24 mouse cellular contexts compared by ENCODE assay signal in genomic region chr11:114714526-114714925, GRCm38 (mm10). TPM values are rescaled to one million over a fixed set of nuclear protein-coding genes. Genes with fewer than 3 reads are reported as not detected.
A peak's percentile ranks its signal among the peaks of the same experiment; 100 is the strongest.
DNase-seq lines count a peak whose midpoint lies in the region; ATAC-seq lines count a peak whose summit lies in the region.
"Had no signal": no experiment of that assay in that cellular context is flagged by ENCODE, and none has a peak within 500 bp of the region (broad histone marks: within the 10 kb centered on the region; RNA-seq: fewer than 3 reads in every experiment).

No protein-coding gene starts in this region.

- intact Hi-C loops in left cerebral cortex, postnatal 36 days (cut with DNase I): no loop called here

- H3K4me2 ChIP-seq in intestine, embryonic 16.5 days (ENCODE audit: low read depth, low read length): no peak overlapping the region
- H3K4me2 ChIP-seq: embryonic facial prominence, embryonic 15.5 days; liver, embryonic 11.5 days; midbrain, embryonic 13.5 days had no signal

- no peak for ATAC-seq in intestine, embryonic 16.5 days
- ATAC-seq: hindbrain, embryonic 16.5 days; midbrain, embryonic 13.5 days had no signal

- no peaks in the 10 kb centered on the region for H3K36me3 ChIP-seq in intestine, embryonic 16.5 days (ENCODE audit: control insufficient read depth, insufficient read depth, low read length)
- H3K36me3 ChIP-seq in limb, embryonic 10.5 days: no peaks in the 10 kb centered on the region
- H3K36me3 ChIP-seq: G1E had no signal

- WGBS in intestine, embryonic 16.5 days: 90% methylated on average over 6 of the region's 6 CpGs
- 92% methylated on average over 6 of the region's 6 CpGs for WGBS in limb, embryonic 10.5 days

- peak; percentile 35 to 55 for DNase-seq in cerebellum, postnatal 25 days
- DNase-seq in cerebellum, postnatal 36 days: no peak
- DNase-seq in right cerebral cortex, adult 2 months (ENCODE audit: low spot score in 2 of 2): peak; percentile 34 to 43
- DNase-seq in right cerebral cortex, postnatal 4 days: no peak
- peak; percentile 37 to 54 for DNase-seq in left cerebral cortex, postnatal 36 days (ENCODE audit: low spot score in 2 of 2)
- DNase-seq in natural killer cell, adult 2 months (ENCODE audit: low spot score in 2 of 2): no peak
- no peak for DNase-seq in limb, embryonic 10.5 days (ENCODE audit: low spot score)
- DNase-seq: adrenal gland, postnatal 25 days; cerebellum, adult 2 months; embryo, embryonic 11 days; gastrocnemius, postnatal 14 days; heart, adult 18-20 months; heart, postnatal 36 days; kidney, adult 11 months; lung, adult 18-20 months; lung, postnatal 14 days; thymus, adult 18-20 months had no signal

- no peak overlapping the region for H3K4me3 ChIP-seq in intestine, embryonic 16.5 days (ENCODE audit: low read length)
- no peak overlapping the region for H3K4me3 ChIP-seq in limb, embryonic 10.5 days
- H3K4me3 ChIP-seq: embryonic facial prominence, embryonic 15.5 days; midbrain, embryonic 13.5 days had no signal

- H3K9ac ChIP-seq in intestine, embryonic 16.5 days (ENCODE audit: low read depth, low read length): no peak overlapping the region
- H3K9ac ChIP-seq: embryonic facial prominence, embryonic 15.5 days; midbrain, embryonic 13.5 days had no signal

- H3K9me3 ChIP-seq in intestine, embryonic 16.5 days (ENCODE audit: control insufficient read depth, low read length): no peaks in the 10 kb centered on the region
- no peaks in the 10 kb centered on the region for H3K9me3 ChIP-seq in limb, embryonic 10.5 days (replicated peaks)
- H3K9me3 ChIP-seq: embryonic facial prominence, embryonic 15.5 days; midbrain, embryonic 13.5 days had no signal

- H3K27ac ChIP-seq in intestine, embryonic 16.5 days (ENCODE audit: low read length): no peak overlapping the region
- H3K27ac ChIP-seq in limb, embryonic 10.5 days: no peak overlapping the region
- H3K27ac ChIP-seq: embryonic facial prominence, embryonic 15.5 days; midbrain, embryonic 13.5 days had no signal

- H3K4me1 ChIP-seq in intestine, embryonic 16.5 days (ENCODE audit: control insufficient read depth, insufficient read depth, low read length): no peaks in the 10 kb centered on the region
- H3K4me1 ChIP-seq in limb, embryonic 10.5 days: peaks cover 13% of the 10 kb centered on the region; the same call in 1 of the 2 replicates
- H3K4me1 ChIP-seq: embryonic facial prominence, embryonic 15.5 days had no signal

- no peaks in the 10 kb centered on the region for H3K27me3 ChIP-seq in intestine, embryonic 16.5 days (replicated peaks; ENCODE audit: control insufficient read depth, insufficient read depth, low read length)
- no peaks in the 10 kb centered on the region for H3K27me3 ChIP-seq in limb, embryonic 10.5 days (ENCODE audit: low read depth, poor library complexity, severe bottlenecking)
- H3K27me3 ChIP-seq: embryonic facial prominence, embryonic 15.5 days; midbrain, embryonic 13.5 days had no signal

RNA-seq across cellular contexts. Expression of gene Dnaic2, which starts 12.7 kb away (rescaled TPM):
- total RNA-seq in left cerebral cortex, postnatal 36 days (2021): 1 to 10 TPM in 1 of 2 experiments, under 1 TPM in 1; 0.91 to 2.1 TPM
- polyA plus RNA-seq in intestine, embryonic 16.5 days (2015; fragmentation: Nextera tagmentation; extraction: Ambion mirVana): 0.39 and 0.50 TPM in 2 replicates
- polyA plus RNA-seq in limb, embryonic 10.5 days (2016; fragmentation: Nextera tagmentation; extraction: Ambion mirVana): 0.13 and 0.39 TPM in 2 replicates
- total RNA-seq: G1E; megakaryocyte, adult 5-6 weeks had no signal
- polyA plus RNA-seq: G1E; liver, embryonic 11.5 days had no signal

RNA-seq across cellular contexts. Expression of gene Ttyh2, which starts 39.3 kb away (rescaled TPM):
- total RNA-seq in left cerebral cortex, postnatal 36 days (2021): 10 to 100 TPM; 20.8 to 31.0 TPM
- polyA plus RNA-seq in intestine, embryonic 16.5 days (2015; fragmentation: Nextera tagmentation; extraction: Ambion mirVana): 39.1 and 48.3 TPM in 2 replicates
- 8.6 and 9.2 TPM in 2 replicates for polyA plus RNA-seq in limb, embryonic 10.5 days (2016; fragmentation: Nextera tagmentation; extraction: Ambion mirVana)

RNA-seq across cellular contexts. Expression of gene Rpl38, which starts 46.2 kb away (rescaled TPM):
- total RNA-seq in left cerebral cortex, postnatal 36 days (2021): 100 to 1,000 TPM; 750 to 833 TPM
- polyA plus RNA-seq in intestine, embryonic 16.5 days (2015; fragmentation: Nextera tagmentation; extraction: Ambion mirVana): 894 and 926 TPM in 2 replicates
- polyA plus RNA-seq in limb, embryonic 10.5 days (2016; fragmentation: Nextera tagmentation; extraction: Ambion mirVana): 966 and 1,201 TPM in 2 replicates

RNA-seq across cellular contexts. Expression of gene Kif19a, which starts 50.7 kb away (rescaled TPM):
- total RNA-seq in left cerebral cortex, postnatal 36 days (2021): 1 to 10 TPM; 4.5 to 4.8 TPM
- 0.15 and 0.51 TPM in 2 replicates for polyA plus RNA-seq in intestine, embryonic 16.5 days (2015; fragmentation: Nextera tagmentation; extraction: Ambion mirVana)
- 0.13 TPM in 1 of 2 replicates, not detected in the other for polyA plus RNA-seq in limb, embryonic 10.5 days (2016; fragmentation: Nextera tagmentation; extraction: Ambion mirVana)
- total RNA-seq: G1E had no signal
- polyA plus RNA-seq: G1E; liver, embryonic 11.5 days had no signal

Comparison
In these comparisons a context has a peak if more than half of its experiments do, and no peak if none do; other contexts are left out.
1. DNase-seq: peak in cerebellum, postnatal 25 days (2 of 2), right cerebral cortex, adult 2 months (2 of 2) and left cerebral cortex, postnatal 36 days (2 of 2); none in cerebellum, postnatal 36 days (0 of 2), right cerebral cortex, postnatal 4 days (single experiment), natural killer cell, adult 2 months (0 of 2) and limb, embryonic 10.5 days (single experiment).